Mouse (Mus musculus): ENCODE measurements around the gene Galnt18. TPM values are rescaled to one million over a fixed set of nuclear protein-coding genes. Genes with fewer than 3 reads are reported as not detected.
A peak's percentile ranks its signal among the peaks of the same experiment; 100 is the strongest.

The Galnt18 gene
- total RNA-seq, 1 experiment from 2014 or later, result not detected

DNA sequence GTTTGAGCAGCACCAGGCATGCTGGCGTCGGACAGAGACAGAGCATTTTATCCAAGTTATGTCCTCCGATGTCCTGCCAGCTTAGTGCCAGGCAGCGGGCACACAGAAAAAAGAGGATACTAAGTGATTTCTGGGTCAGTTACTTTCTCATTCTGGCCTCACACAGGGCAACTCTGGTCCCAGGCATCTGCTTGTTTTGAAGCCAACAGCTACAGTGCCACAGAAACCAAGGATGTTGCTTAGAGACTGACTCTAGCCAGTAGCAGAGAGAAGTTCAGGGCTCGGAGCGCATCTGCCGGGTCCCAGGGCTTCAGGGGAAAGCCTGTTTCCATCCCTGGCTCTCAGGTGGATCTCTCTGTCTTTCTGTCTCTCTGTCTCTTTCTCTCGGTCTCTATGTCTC, 124.8 kb downstream of the Galnt18 start:
- no peak for ATAC-seq (replicated peaks; ENCODE audit: low read depth, poor library complexity, severe bottlenecking)

DNA sequence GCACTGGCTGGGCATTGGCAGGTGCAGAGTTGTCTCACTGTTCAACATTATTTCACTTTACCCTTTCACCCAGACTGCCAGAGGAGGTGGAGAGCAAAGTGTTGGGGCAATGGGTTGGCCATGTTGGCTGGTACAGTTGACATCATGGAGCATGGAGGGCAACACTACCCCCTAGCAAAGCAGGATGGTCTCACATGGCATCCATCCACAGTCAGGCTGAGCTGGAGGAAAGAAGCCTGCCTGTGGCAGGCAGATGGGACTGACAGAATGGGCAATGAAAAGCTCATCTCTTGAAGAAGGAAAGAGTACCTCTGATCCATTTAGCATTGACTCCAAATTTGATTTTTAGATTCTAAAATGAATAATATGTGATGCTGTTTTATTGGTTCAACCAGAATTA, 125.3 kb downstream of the Galnt18 start:
- no peak for ATAC-seq (replicated peaks; ENCODE audit: low read depth, poor library complexity, severe bottlenecking)

DNA sequence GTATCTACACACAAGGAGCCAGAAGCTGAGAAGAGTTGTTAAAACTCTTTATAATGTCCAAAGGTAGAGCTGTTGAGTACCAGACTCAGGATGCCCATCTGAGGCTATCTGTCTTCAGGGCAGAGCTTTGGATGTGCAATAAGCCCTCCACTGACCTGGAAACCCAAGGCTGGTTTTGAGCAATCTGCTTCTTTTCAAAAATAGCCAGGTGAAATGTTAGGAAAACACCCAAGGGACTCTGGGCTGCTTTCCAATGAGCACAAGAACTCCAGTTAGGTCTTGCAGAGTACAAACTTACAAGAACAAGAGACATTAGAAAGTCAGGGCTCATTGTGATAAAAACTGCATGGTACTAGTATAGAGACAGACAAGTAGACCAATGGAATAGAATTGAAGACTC, 135.4 kb downstream of the Galnt18 start:
- no peak for ATAC-seq (replicated peaks; ENCODE audit: low read depth, poor library complexity, severe bottlenecking)

DNA sequence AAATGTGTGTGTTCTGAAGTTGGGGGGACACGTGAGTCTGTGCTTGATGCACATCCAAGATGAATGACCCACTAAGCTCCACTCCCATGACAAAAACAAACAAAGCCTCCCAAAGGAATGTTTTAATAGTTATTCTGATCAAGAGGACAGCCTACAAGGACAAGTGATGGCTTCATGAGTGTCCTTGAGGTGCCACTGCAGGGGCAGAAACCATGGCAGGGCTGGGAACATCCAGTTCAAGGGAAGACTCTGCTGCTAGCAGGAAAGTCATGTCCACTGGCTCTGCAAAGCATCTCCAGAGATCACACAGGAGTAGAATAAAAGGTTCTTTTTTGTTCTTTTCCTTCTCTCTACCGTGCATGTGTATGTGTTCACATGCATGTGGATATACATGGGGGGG, 140.9 kb downstream of the Galnt18 start:
- no peak for ATAC-seq (replicated peaks; ENCODE audit: low read depth, poor library complexity, severe bottlenecking)

DNA sequence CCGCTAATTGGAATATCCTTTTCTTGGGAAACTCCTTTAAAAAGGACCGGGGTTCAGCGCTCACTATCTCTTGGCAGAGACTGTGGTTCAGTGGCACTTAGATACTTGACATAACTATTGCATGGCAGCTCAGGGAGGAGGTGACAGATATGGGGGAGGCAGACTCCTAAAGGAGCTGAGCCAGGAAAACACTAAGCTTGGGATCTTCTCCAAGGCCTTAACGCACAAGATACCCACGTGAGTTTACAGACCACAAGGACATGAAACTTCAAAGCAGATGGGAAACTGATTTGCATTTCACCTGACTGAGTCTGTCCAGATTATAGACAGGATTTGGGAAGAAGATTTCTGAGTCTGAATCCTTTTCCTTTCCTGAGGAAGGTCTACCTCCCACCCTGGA, 141.3 kb downstream of the Galnt18 start:
- ATAC-seq (replicated peaks; ENCODE audit: low read depth, poor library complexity, severe bottlenecking), result no peak

DNA sequence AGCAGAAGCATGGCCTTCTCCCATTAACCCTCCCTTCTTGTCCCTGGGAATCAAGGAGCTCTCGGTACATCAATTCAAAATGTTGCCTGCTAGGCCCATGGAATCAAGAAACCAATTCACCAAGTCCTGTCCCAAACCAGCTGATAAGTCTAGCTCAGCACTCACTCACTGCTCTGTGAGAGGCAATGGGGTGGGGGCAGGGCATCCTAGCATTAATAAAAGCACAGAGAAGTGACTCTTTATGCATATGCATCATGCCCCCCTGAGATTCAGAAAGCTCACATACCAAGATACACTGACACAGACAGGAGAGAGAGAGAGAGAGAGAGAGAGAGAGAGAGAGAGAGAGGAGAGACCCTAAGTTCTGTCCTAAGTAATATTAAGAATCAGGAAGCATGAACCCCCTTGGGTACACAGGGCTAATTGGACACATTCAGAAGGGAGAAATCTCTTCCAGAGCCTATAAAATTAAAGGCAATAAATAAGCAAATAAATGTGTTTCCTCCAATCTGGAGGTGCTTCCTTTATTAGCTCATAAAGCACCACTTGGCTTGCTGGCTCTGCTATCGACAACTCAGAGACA, 141.8 kb downstream of the Galnt18 start:
- no peak for ATAC-seq (replicated peaks; ENCODE audit: low read depth, poor library complexity, severe bottlenecking)

DNA sequence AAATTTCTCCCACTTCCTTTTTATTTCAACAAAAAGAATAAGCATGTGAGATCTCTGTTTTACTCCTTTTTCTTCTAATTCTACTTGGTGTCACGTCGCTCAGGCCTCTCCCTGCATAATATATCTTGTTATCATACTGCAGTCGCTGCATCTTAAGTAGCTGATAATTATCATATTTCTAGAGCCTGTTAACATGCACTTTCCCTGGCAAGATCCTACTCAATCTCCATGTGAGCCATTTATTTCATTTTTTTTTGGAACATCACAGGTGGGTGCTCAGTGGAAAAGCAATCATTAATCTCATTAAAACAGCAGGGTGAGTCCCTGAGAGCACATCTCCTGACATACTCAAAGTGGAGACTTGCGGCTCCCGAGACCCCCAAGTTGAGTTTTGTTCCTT, 143.3 kb downstream of the Galnt18 start:
- no peak for ATAC-seq (replicated peaks; ENCODE audit: low read depth, poor library complexity, severe bottlenecking)

DNA sequence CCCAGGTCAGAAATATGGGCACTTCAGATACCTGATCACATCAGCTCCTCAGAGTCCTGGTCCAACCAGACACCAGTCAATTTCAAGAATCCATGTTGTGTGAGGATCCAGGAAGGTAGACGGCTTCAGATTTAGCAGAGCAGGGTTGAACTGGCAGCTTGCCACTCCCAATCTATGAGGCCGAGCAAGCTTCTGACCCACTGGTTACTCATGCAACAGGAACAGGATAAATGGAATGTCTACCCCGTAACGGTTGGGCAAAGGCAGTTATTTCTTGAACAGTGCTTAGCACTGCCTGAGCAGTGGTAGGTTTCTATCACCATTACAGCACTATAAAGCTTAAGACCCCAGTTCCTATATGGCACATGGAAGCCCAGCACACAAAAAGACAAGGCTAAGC, 148.5 kb downstream of the Galnt18 start:
- no peak for ATAC-seq (replicated peaks; ENCODE audit: low read depth, poor library complexity, severe bottlenecking)

DNA sequence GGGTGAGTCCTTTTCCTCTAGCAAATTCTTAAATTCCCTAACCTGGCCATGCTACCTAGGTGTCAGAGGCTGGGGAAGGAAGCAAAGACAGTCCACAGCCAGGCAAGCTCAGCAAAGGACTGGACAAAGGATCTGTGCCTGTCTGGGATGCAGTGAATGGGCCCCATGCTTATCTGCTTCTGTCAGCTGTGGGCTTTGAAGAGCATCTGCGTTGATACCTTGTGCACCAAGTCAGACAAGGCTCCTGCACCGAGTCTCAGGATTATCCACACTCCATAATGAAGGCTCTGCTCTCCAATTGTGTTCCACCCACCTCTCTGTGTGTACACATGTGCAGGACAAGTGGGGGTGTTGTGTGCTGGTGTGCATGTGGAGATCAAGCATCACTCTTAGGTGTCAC, 153.5 kb downstream of the Galnt18 start:
- no peak for ATAC-seq (replicated peaks; ENCODE audit: low read depth, poor library complexity, severe bottlenecking)

DNA sequence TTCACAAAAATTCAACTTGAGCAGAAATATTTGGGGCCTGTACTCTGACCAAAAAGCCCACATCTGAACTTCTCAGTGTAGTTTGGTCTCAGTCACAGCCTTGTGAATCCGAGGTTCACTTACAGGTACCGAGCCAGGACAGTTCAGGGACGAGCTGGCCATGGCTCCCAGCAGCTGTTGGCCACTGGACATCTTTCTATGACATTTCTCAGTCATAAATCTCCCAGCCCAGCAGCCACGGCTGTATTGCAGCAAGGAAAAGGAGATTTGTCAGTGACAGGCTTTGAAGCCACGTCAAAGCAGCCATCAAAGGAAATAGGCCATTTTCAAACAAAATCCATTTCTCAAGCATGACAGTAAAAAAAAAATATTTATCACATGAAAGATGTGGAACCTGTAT, 154.0 kb downstream of the Galnt18 start:
- no peak for ATAC-seq (replicated peaks; ENCODE audit: low read depth, poor library complexity, severe bottlenecking)

DNA sequence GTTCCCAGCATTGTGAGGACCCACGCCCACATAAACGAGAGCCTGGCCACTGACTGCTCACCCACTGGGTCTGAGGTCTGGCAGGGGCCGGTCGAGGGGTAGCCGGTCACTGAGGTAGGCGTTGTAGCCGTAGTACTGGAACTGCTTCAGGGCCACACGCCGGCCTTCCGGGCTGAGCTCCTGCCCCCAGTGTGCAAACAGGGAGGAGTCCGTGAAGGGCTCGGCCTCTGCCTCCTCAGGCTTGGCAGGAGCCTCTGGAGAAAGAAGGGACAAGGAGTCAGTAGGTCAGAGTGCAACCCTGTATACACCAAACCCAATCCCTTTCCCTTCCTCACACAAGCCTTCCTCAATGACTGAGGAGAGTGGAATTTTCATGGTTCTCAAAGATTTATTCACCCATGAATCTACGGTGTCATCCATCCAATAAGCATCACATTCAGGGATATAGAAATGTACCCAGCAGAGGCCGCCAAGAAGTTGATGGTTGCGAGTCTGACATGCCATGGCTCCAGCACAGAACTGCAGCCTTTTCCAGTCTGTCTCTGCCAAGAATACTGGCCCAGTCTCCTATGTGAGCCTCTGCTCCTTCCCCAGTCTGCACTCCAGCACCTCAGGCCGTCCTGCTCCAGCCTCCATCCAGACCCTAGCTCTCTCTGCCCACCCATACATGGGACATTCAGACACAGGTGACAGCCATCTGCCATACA, 163.4 kb downstream of the Galnt18 start:
- ATAC-seq (replicated peaks; ENCODE audit: low read depth, poor library complexity, severe bottlenecking), result no peak

DNA sequence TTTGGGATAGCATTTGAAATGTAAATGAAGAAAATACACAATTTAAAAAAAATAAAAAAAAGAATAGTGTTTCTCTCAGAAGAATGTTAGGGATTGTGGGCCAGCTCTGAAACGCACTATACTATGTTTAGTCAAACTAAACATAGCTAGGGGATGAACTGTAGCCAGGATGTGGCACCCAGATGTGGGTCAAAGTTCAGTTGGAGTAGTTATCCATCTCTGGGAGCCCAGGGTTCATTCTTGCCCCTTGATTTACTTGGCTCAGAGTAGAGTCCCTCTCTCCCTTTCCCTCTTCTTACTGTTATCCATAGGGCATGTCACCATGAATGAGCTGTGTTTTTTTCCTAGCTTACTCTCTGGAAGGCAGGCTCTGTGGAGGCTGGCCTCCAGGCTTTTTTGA, 165.3 kb downstream of the Galnt18 start:
- no peak for ATAC-seq (replicated peaks; ENCODE audit: low read depth, poor library complexity, severe bottlenecking)

DNA sequence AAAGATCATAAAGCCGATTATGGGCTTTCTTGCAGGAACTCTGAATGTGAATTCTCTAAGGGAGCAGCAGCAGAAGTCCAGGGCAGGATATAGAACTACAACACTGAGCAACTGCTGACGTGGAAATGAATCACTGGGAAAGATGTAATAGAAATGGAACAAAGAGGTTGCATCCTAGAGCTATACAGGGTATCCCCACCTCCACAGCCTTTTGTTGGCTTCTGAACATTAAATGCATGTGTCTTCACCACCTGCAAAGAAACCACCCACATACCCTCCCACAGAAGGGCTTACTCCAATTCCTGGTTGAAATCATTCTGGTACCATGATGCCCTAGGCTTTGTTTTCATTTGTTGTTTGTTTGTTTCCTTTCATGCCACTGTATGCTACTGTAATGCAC, 172.3 kb downstream of the Galnt18 start:
- ATAC-seq (replicated peaks; ENCODE audit: low read depth, poor library complexity, severe bottlenecking), result no peak

DNA sequence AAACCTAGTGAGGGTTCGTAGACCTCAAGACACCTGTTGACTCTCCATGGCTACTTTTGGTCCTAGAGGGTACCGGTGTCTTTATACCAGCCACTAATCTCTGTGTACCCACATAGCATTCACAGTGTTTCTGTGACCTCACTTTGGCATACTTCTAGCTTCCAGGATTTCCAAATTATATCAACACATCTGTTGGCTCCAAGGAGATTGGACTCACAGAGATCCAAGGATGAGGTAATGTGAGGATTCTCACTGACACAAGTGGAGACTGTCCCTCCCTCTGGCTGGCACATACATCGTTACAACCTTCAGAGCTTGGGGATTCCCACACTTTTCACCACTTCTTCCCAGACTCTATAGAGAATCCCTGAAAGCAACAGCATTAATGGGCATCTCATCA, 173.7 kb downstream of the Galnt18 start:
- no peak for ATAC-seq (replicated peaks; ENCODE audit: low read depth, poor library complexity, severe bottlenecking)

DNA sequence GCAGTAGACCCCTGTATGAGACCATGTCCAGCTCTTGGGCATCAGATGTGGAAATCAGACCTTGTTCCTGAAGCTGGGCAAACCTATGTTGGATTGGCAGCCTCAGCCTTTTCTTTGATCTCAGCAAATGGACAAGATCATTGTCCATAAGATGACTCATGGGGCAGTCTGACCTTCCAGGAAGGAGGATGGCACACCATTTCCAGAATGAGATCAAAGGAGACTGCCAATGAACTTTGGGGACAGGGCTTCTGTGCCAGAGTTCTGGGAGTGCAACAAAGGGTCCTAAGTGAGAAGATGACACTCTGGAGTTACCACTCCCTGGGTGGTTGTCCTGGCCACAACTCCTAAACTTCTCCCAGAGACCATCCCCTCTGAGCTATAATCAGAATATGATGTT, 174.1 kb downstream of the Galnt18 start:
- ATAC-seq (replicated peaks; ENCODE audit: low read depth, poor library complexity, severe bottlenecking), result no peak

DNA sequence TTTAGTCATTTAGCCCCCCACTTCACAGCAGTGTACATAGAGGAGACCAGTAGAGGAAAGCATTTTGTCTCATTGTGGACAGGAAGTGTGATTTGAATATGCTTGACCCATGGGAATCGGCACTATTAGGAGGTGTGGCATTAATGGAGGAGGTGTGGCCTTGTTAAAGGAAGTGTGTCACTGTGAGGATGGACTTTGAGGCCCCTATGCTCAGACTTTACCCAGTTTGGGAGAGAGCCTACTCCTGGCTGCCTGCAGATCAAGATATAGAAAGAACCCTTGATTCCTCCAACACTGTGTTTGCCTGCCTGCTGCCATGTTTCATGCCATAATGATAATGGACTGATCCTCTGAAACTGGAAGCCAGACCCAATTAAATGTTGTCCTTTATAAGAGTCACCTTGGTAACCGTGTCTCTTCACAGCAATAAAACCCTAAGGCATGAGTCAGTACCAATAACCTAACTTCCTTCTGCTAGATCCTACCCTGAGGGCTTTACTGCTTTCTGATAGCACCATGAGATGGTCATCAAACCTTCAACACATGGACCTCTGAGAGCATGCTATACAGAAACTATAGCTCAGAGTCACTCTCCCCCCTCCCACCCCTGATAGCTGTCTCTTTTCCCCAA, 175.1 kb downstream of the Galnt18 start:
- ATAC-seq (replicated peaks; ENCODE audit: low read depth, poor library complexity, severe bottlenecking), result no peak

DNA sequence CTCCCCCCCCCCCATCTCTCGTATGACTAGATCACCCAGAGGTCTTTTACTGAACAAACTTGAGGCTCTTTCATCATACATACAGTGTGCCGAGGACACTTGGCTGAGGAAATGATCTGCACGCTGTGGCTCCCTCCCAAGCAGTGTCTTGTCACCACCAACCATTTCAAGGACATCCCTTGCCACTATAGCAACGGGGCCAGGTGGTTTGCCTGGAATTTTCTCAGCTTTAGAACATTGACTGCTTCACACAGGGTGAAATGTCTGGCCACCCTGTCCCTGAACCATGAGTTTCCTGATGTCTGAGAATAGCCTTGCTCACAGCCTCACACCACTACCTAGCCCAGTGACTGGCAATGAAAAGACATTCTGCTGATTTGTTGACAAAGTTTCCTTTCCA, 176.6 kb downstream of the Galnt18 start:
- ATAC-seq (replicated peaks; ENCODE audit: low read depth, poor library complexity, severe bottlenecking), result no peak

DNA sequence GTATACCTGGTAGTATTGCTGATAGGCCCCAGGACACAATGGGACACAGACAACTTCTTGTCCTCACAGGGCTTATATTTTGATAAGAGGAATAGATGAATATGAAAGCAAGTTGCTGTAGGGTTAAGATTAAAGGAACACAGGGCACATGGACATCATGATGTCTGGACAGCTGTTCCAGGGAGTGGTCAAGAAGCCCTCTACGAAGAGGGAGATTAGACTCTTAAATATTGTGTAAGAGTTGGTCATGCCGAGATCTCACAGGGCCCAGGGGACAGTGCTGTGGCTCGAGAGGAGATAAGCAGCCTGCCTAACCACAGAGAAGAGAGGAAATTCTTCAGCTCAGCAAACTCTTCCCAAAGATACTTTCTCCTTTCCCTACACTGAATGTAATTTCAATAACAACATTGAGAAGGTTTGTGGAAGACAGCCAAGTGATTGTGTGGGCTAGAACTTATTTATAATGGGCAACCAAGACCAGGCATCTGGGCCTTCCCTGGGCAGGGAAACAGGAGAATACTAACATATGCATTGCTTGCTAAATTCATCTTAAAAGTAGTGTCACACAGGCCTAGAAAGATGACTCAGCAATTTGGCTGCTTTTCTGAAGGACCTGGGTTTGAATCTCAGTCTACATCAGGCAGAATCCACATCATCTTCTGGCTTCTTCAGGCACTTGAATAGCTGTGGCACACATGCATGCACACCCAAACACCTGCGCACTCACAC, 178.3 kb downstream of the Galnt18 start:
- ATAC-seq (replicated peaks; ENCODE audit: low read depth, poor library complexity, severe bottlenecking), result 0 out of 2 replicates have a peak, but pooled peaks have one; percentile 47

DNA sequence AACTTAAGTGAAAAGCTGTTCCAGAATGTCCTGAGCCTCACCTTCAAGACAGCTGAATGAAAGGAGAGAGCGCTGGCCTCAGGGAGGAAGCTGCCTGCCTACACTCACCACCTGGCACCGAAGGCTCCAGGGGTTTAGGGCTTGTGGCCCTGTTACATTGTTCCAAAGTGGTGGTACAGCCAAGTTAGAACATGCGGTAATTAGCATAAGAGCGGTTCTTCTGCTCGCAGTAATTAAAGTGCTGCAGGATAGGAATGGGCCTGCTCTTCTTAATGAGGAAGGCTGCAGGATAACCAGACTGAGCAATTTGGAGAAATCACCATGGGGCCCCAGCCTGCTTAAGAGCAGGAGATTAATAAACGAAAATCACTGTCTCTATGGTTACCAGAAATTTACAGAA, 179.0 kb downstream of the Galnt18 start:
- ATAC-seq (replicated peaks; ENCODE audit: low read depth, poor library complexity, severe bottlenecking), result no peak

DNA sequence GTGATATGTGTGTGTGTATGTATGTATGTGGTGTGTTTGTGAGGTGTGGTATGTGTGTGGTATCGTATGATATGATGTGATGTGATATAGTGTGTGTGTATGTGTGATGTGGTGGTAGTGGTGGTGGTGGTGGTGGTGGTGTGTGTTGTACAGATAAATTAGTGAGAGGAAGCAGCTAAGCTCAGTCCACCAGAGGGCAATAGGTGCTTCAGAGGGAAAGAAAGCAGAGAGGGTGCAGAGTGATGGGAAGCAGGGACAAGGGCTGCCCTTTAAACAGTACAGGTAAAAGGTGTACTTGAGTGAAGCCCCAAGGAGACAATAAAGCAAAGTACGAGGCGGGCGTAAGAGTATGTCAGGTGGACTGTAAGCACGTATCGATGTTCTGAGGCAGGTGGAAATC, 186.1 kb downstream of the Galnt18 start:
- ATAC-seq (replicated peaks; ENCODE audit: low read depth, poor library complexity, severe bottlenecking), result no peak

DNA sequence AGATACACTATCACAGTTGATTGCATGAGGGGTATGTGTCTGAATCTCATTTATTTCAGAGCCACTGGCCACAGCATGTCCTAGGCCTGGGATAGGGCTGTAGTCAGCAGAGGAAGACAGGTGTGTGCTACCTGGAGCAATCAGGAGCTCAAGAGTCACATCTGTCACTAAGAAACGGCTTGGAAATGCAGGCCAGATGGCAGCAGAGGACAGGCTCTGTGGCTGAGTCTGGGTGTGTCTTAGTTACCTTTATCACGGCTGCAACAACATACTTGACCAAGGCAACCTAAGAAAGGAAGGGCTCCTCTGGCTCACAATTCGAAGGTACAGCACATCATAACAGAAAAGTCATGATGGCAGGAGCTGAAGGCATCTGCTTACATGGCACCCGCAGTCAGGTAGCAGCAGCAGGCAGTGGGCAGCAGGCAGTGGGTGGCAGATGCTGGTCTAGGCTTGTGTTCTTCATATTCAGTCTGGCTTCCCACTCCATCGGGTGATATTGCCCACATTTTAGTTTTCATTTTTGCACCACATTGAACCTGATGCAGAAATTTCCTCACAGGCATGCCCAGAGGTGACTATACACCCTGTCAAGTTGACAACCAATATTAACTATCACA, 190.2 kb downstream of the Galnt18 start:
- ATAC-seq (replicated peaks; ENCODE audit: low read depth, poor library complexity, severe bottlenecking), result no peak

All from common myeloid progenitor, adult 5-6 weeks (primary cell).